8 mouse cellular contexts compared by ENCODE assay signal in genomic region chr6:136543164-136543563, GRCm38 (mm10). TPM values are rescaled to one million over a fixed set of nuclear protein-coding genes. Genes with fewer than 3 reads are reported as not detected.
DNase-seq lines count a peak whose midpoint lies in the region; ATAC-seq and TF ChIP-seq lines count a peak whose summit lies in the region.

No protein-coding gene starts in this region.

- peak; percentile 59 for DNase-seq in G1E (ENCODE audit: low spot score)
- DNase-seq in kidney, postnatal 10 days, result peak; percentile 72
- DNase-seq in lung, postnatal 0 days (ENCODE audit: low spot score), result peak; percentile 91
- DNase-seq in retina, embryonic 14.5 days (ENCODE audit: low spot score), result peak; percentile 75
- no peak for DNase-seq in thymus, postnatal 36 days

- no peak for TF ChIP-seq POLR2A in bone marrow macrophage, adult 2 months (IDR thresholded peaks at IDR 0.05; ENCODE audit: borderline replicate concordance, low read depth, low read length)

- peak overlapping the region; percentile 48; the same call in 1 of the 2 replicates for H3K4me3 ChIP-seq in G1E (ENCODE audit: low read depth, low read length)
- H3K4me3 ChIP-seq in bone marrow macrophage, adult 2 months (ENCODE audit: insufficient read depth, low read length), result peak overlapping the region; percentile 3; the same call in 1 of the 2 replicates
- H3K4me3 ChIP-seq in heart, embryonic 16.5 days (ENCODE audit: low read length), result peak overlapping the region; percentile 34
- H3K4me3 ChIP-seq in lung, postnatal 0 days (ENCODE audit: low read depth, low read length), result no peak overlapping the region; the same call in 1 of the 2 replicates

- H3K36me3 ChIP-seq in G1E (replicated peaks), result peaks cover 52% of the 10 kb centered on the region
- H3K36me3 ChIP-seq in heart, embryonic 16.5 days (ENCODE audit: control insufficient read depth, insufficient read depth), result peaks cover 16% of the 10 kb centered on the region
- H3K36me3 ChIP-seq in lung, postnatal 0 days (ENCODE audit: insufficient read depth, low read length), result no peaks in the 10 kb centered on the region

- 0 out of 2 replicates have a peak, but pooled peaks have one; percentile 22 for TF ChIP-seq EP300 in lung, postnatal 0 days (IDR thresholded peaks at IDR 0.05)

- peak overlapping the region; percentile 58 for H3K4me2 ChIP-seq in heart, embryonic 16.5 days (ENCODE audit: low read depth, low read length)
- H3K4me2 ChIP-seq in lung, postnatal 0 days (replicated peaks; ENCODE audit: low read depth, low read length), result peak overlapping the region; percentile 35

- 3% methylated on average over 6 of the region's 6 CpGs for WGBS in heart, embryonic 16.5 days
- WGBS in lung, postnatal 0 days, result 4% methylated on average over 6 of the region's 6 CpGs

- H3K9me3 ChIP-seq in G1E (replicated peaks), result no peaks in the 10 kb centered on the region
- 0 out of 2 replicates have a peak, but pooled peaks cover 2% of the 10 kb centered on the region for H3K9me3 ChIP-seq in heart, embryonic 16.5 days (replicated peaks; ENCODE audit: control insufficient read depth, low read length)
- no peaks in the 10 kb centered on the region for H3K9me3 ChIP-seq in lung, postnatal 0 days (ENCODE audit: low read length)

- H3K27ac ChIP-seq in bone marrow macrophage, adult 2 months (ENCODE audit: insufficient read depth, low read depth, low read length), result peak overlapping the region; percentile 21
- peak overlapping the region; percentile 93 for H3K27ac ChIP-seq in heart, embryonic 16.5 days (ENCODE audit: low read length)
- peak overlapping the region; percentile 65 for H3K27ac ChIP-seq in lung, postnatal 0 days (ENCODE audit: low read length)

- peak; percentile 84 for ATAC-seq in G1E (ENCODE audit: extremely low read depth, insufficient number of reproducible peaks, low FRiP score, poor library complexity, severe bottlenecking)
- peak; percentile 58; the same call in 1 of the 2 replicates for ATAC-seq in erythroid progenitor cell, adult 5-6 weeks (replicated peaks; ENCODE audit: low FRiP score, poor library complexity, severe bottlenecking)
- peak; percentile 89 for ATAC-seq in heart, embryonic 16.5 days (replicated peaks; ENCODE audit: extremely low read depth, insufficient read depth, low FRiP score)
- peak; percentile 93 for ATAC-seq in lung, postnatal 0 days

- peak overlapping the region; percentile 59 for H3K9ac ChIP-seq in heart, embryonic 16.5 days (ENCODE audit: low read length)
- H3K9ac ChIP-seq in lung, postnatal 0 days (replicated peaks; ENCODE audit: low read depth), result no peak overlapping the region; the same call in 1 of the 2 replicates

- H3K4me1 ChIP-seq in G1E (ENCODE audit: insufficient read depth, low read depth, low read length), result peaks cover 49% of the 10 kb centered on the region
- H3K4me1 ChIP-seq in bone marrow macrophage, adult 2 months (ENCODE audit: control insufficient read depth, insufficient read depth, low read length), result peaks cover 5% of the 10 kb centered on the region
- peaks cover 36% of the 10 kb centered on the region for H3K4me1 ChIP-seq in heart, embryonic 16.5 days (ENCODE audit: control insufficient read depth, insufficient read depth, low read length)
- peaks cover 12% of the 10 kb centered on the region; the same call in 1 of the 2 replicates for H3K4me1 ChIP-seq in lung, postnatal 0 days (ENCODE audit: insufficient read depth, low read depth, low read length)

- no peak for TF ChIP-seq CTCF in G1E (IDR thresholded peaks at IDR 0.05; ENCODE audit: low read depth, low read length)
- TF ChIP-seq CTCF in bone marrow macrophage, adult 2 months (IDR thresholded peaks at IDR 0.05; ENCODE audit: low read depth, low read length), result no peak
- TF ChIP-seq CTCF in lung, postnatal 0 days (IDR thresholded peaks at IDR 0.05), result peak; percentile 34

- H3K27me3 ChIP-seq in G1E (ENCODE audit: insufficient read depth, low read length), result no peaks in the 10 kb centered on the region
- no peaks in the 10 kb centered on the region for H3K27me3 ChIP-seq in heart, embryonic 16.5 days (ENCODE audit: control insufficient read depth, insufficient read depth, low read length)
- H3K27me3 ChIP-seq in lung, postnatal 0 days (replicated peaks; ENCODE audit: insufficient read depth, low read length), result no peaks in the 10 kb centered on the region

RNA-seq across cellular contexts. Expression of gene Atf7ip, which starts 37.2 kb away (rescaled TPM):
- 192 and 235 TPM in 2 replicates for total RNA-seq in G1E (2014; fragmentation: Nextera tagmentation)
- 22.9 and 34.6 TPM in 2 replicates for total RNA-seq in G1E (2017)
- polyA plus RNA-seq in G1E (2012), result 22.0 and 24.2 TPM in 2 replicates
- polyA plus RNA-seq in bone marrow macrophage, adult 2 months (2012; ENCODE audit: insufficient read depth, insufficient read length, missing spikeins), result 34.7 and 37.2 TPM in 2 replicates
- 260 and 305 TPM in 2 replicates for total RNA-seq in erythroid progenitor cell, adult 5-6 weeks (2015; ENCODE audit: low replicate concordance)
- 311 and 332 TPM in 2 replicates for total RNA-seq in erythroid progenitor cell, adult 5-6 weeks (2017; ENCODE audit: low replicate concordance)
- polyA plus RNA-seq in heart, embryonic 16.5 days (2015; fragmentation: Nextera tagmentation; extraction: Ambion mirVana), result 27.9 and 31.4 TPM in 2 replicates
- 13.9 and 14.9 TPM in 2 replicates for polyA plus RNA-seq in lung, postnatal 0 days (2015; fragmentation: Nextera tagmentation; extraction: Ambion mirVana)

Comparison
In these comparisons a context has a peak if more than half of its experiments do, and no peak if none do; other contexts are left out.
1. DNase-seq: peak in G1E (single experiment), kidney, postnatal 10 days (single experiment), lung, postnatal 0 days (single experiment) and retina, embryonic 14.5 days (single experiment); none in thymus, postnatal 36 days (0 of 2).
2. H3K27ac ChIP-seq: peak in every context shown above with its lines; median percentile 93 in heart, embryonic 16.5 days; 65 in lung, postnatal 0 days; 21 in bone marrow macrophage, adult 2 months.
3. Peak in every context shown above with its lines, with median percentiles within 50 percentile points of each other: ATAC-seq.